Mouse (Mus musculus): Measurements from ENCODE around the gene Gatad1.
"Not testable (repeated sequence)": the region's sequence is repeated elsewhere in the genome, so short reads cannot be mapped to it uniquely, and the experiment has no call there.

Gene Gatad1

GRCm38 (mm10) chr5:3657085-3657484, at the start of gene Gatad1:
Gene Gatad1, minus strand, starts transcription at chr5:3657185.
- in situ Hi-C loops (cut with MboI): no loop called here

GRCm38 (mm10) chr5:3702180-3702579, 45.2 kb upstream of the Gatad1 start:
- in situ Hi-C loops (cut with MboI): no loop called here

- in situ Hi-C loops (cut with MboI): no loop called here
Observed at GRCm38 (mm10) chr5:3700025-3700424, 43.0 kb upstream of the Gatad1 start.

GRCm38 (mm10) chr5:3696031-3696430, 39.0 kb upstream of the Gatad1 start:
- in situ Hi-C loops (cut with MboI): no loop called here

- in situ Hi-C loops (cut with MboI): no loop called here
Observed at GRCm38 (mm10) chr5:3695191-3695590, 38.2 kb upstream of the Gatad1 start.

GRCm38 (mm10) chr5:3692956-3693355, 36.0 kb upstream of the Gatad1 start:
- in situ Hi-C loops (cut with MboI): no loop called here

GRCm38 (mm10) chr5:3691283-3691682, 34.3 kb upstream of the Gatad1 start:
- in situ Hi-C loops (cut with MboI): no loop called here

- in situ Hi-C loops (cut with MboI): no loop called here
Observed at GRCm38 (mm10) chr5:3688298-3688697, 31.3 kb upstream of the Gatad1 start.

- in situ Hi-C loops (cut with MboI): no loop called here
Observed at GRCm38 (mm10) chr5:3669938-3670554, 13.1 kb upstream of the Gatad1 start.

- in situ Hi-C loops (cut with MboI): no loop called here
Observed at GRCm38 (mm10) chr5:3666585-3666984, 9.6 kb upstream of the Gatad1 start.

- in situ Hi-C loops (cut with MboI): no loop called here
Observed at GRCm38 (mm10) chr5:3665225-3665624, 8.2 kb upstream of the Gatad1 start.

- in situ Hi-C loops (cut with MboI): no loop called here
Observed at GRCm38 (mm10) chr5:3653801-3654200, 3.2 kb downstream of the Gatad1 start.

GRCm38 (mm10) chr5:3652903-3653575, 3.9 kb downstream of the Gatad1 start:
- in situ Hi-C loops (cut with MboI): not testable (repeated sequence)

- in situ Hi-C loops (cut with MboI): no loop called here
Observed at GRCm38 (mm10) chr5:3651621-3652020, 5.4 kb downstream of the Gatad1 start.

- in situ Hi-C loops (cut with MboI): no loop called here
Observed at GRCm38 (mm10) chr5:3650881-3651280, 6.1 kb downstream of the Gatad1 start, which contains the start of gene Tmbim7. Gene Tmbim7, plus strand, starts transcription at chr5:3651181.

- in situ Hi-C loops (cut with MboI): no loop called here
Observed at GRCm38 (mm10) chr5:3648849-3649210, 8.2 kb downstream of the Gatad1 start.

GRCm38 (mm10) chr5:3648206-3648848, 8.7 kb downstream of the Gatad1 start:
- in situ Hi-C loops (cut with MboI): no loop called here

- in situ Hi-C loops (cut with MboI): no loop called here
Observed at GRCm38 (mm10) chr5:3647708-3648121, 9.3 kb downstream of the Gatad1 start.

GRCm38 (mm10) chr5:3646991-3647707, 9.8 kb downstream of the Gatad1 start:
- in situ Hi-C loops (cut with MboI): no loop called here

- in situ Hi-C loops (cut with MboI): no loop called here
Observed at GRCm38 (mm10) chr5:3646539-3646938, 10.4 kb downstream of the Gatad1 start.

- in situ Hi-C loops (cut with MboI): no loop called here
Observed at GRCm38 (mm10) chr5:3645326-3645725, 11.7 kb downstream of the Gatad1 start.

- in situ Hi-C loops (cut with MboI): no loop called here
Observed at GRCm38 (mm10) chr5:3644621-3645020, 12.4 kb downstream of the Gatad1 start.

GRCm38 (mm10) chr5:3635286-3635685, 21.7 kb downstream of the Gatad1 start:
- in situ Hi-C loops (cut with MboI): no loop called here
